ENCODE assay signal across 10 mouse cellular contexts in genomic region chr15:13181014-13181413, GRCm38 (mm10). TPM values are rescaled to one million over a fixed set of nuclear protein-coding genes. Genes with fewer than 3 reads are reported as not detected.
DNase-seq lines count a peak whose midpoint lies in the region; ATAC-seq and TF ChIP-seq lines count a peak whose summit lies in the region.
"Had no signal": no experiment of that assay in that cellular context is flagged by ENCODE, and none has a peak within 500 bp of the region (broad histone marks: within the 10 kb centered on the region; RNA-seq: fewer than 3 reads in every experiment).

No protein-coding gene starts in this region.

- 27% methylated on average over 4 of the region's 4 CpGs for WGBS in heart, adult 2 months
- 35% methylated on average over 4 of the region's 4 CpGs for WGBS in lung, embryonic 14.5 days

- no peaks in the 10 kb centered on the region for H3K9me3 ChIP-seq in lung, embryonic 14.5 days (ENCODE audit: low read depth, low read length)
- H3K9me3 ChIP-seq: embryonic facial prominence, embryonic 15.5 days; heart, embryonic 12.5 days had no signal

- no peak for TF ChIP-seq POLR2A in heart, adult 2 months (IDR thresholded peaks at IDR 0.05; ENCODE audit: insufficient read depth, low read depth, low read length)

- no peaks in the 10 kb centered on the region for H3K79me2 ChIP-seq in heart, adult 2 months (replicated peaks; ENCODE audit: control insufficient read depth, insufficient read depth, low read length)

- no peak overlapping the region for H3K27ac ChIP-seq in heart, adult 2 months
- H3K27ac ChIP-seq in lung, embryonic 14.5 days (ENCODE audit: low read depth), result no peak overlapping the region
- H3K27ac ChIP-seq: embryonic facial prominence, embryonic 15.5 days had no signal

- TF ChIP-seq EP300 in heart, adult 2 months (IDR thresholded peaks at IDR 0.05; ENCODE audit: insufficient read depth, low read depth, low read length), result no peak

- POLR2A ChIA-PET in Patski (lab: Charles Lee), result no interaction called here

- intact Hi-C loops in heart, adult 2 months (cut with DNase I), result loop anchor here (10.0 kb wide), 1 partner anchor 104 kb away; no protein-coding TSS in a partner anchor

- no peaks in the 10 kb centered on the region for H3K36me3 ChIP-seq in heart, adult 2 months (ENCODE audit: control insufficient read depth, insufficient read depth, low read length)
- H3K36me3 ChIP-seq in lung, embryonic 14.5 days (ENCODE audit: insufficient read depth), result no peaks in the 10 kb centered on the region
- H3K36me3 ChIP-seq: embryonic facial prominence, embryonic 15.5 days; heart, embryonic 12.5 days had no signal

- in situ Hi-C loops in Patski (cut with MboI; ENCODE audit: low pct_unique_long_range_greater_than_20kb), result loop anchor here (10.0 kb wide), 1 partner anchor 674 kb away; no protein-coding TSS in a partner anchor

- no peak for ATAC-seq in lung, embryonic 14.5 days (ENCODE audit: insufficient read depth)
- ATAC-seq in Patski, result no peak

- H3K4me3 ChIP-seq in heart, adult 2 months, result no peak overlapping the region
- no peak overlapping the region for H3K4me3 ChIP-seq in lung, embryonic 14.5 days (ENCODE audit: low read depth, low read length)
- H3K4me3 ChIP-seq: embryonic facial prominence, embryonic 15.5 days; heart, embryonic 12.5 days had no signal

- no peak overlapping the region for H3K9ac ChIP-seq in heart, adult 2 months (ENCODE audit: low read depth, low read length)
- H3K9ac ChIP-seq in lung, embryonic 14.5 days, result no peak overlapping the region
- H3K9ac ChIP-seq: embryonic facial prominence, embryonic 15.5 days; heart, embryonic 12.5 days had no signal

- DNase-seq in heart, adult 2 months, result no peak
- DNase-seq in heart, adult 11 months, result no peak
- DNase-seq in lung, embryonic 14.5 days, result peak; percentile 64
- DNase-seq in lung, postnatal 10 days, result no peak
- no peak for DNase-seq in Patski (ENCODE audit: low read depth, low spot score)
- DNase-seq in naive thymus-derived CD4-positive, alpha-beta T cell, adult 2 months (ENCODE audit: low read depth), result peak; percentile 5
- no peak for DNase-seq in right cerebral cortex, postnatal 25 days
- no peak for DNase-seq in urinary bladder, postnatal 4 days (ENCODE audit: low spot score in 2 of 2)

- peak; percentile 95 for TF ChIP-seq CTCF in heart, adult 2 months (IDR thresholded peaks at IDR 0.05)
- peak; percentile 86 for TF ChIP-seq CTCF in lung, embryonic 14.5 days (IDR thresholded peaks at IDR 0.05; ENCODE audit: low read depth)
- TF ChIP-seq CTCF in Patski (IDR thresholded peaks at IDR 0.05), result peak; percentile 72

- H3K4me1 ChIP-seq in heart, adult 2 months (ENCODE audit: control insufficient read depth, insufficient read depth, low read length), result no peaks in the 10 kb centered on the region
- no peaks in the 10 kb centered on the region for H3K4me1 ChIP-seq in lung, embryonic 14.5 days (ENCODE audit: insufficient read depth)
- H3K4me1 ChIP-seq: embryonic facial prominence, embryonic 15.5 days; heart, embryonic 12.5 days had no signal

- 0 out of 2 replicates have a peak, but pooled peaks cover under 1% of the 10 kb centered on the region for H3K27me3 ChIP-seq in heart, adult 2 months (ENCODE audit: control insufficient read depth, insufficient read depth, low read length)
- H3K27me3 ChIP-seq in lung, embryonic 14.5 days (ENCODE audit: insufficient read depth, low read length), result no peaks in the 10 kb centered on the region
- no peaks in the 10 kb centered on the region for H3K27me3 ChIP-seq in Patski

- no peak overlapping the region for H3K4me2 ChIP-seq in lung, embryonic 14.5 days
- H3K4me2 ChIP-seq: embryonic facial prominence, embryonic 15.5 days; heart, embryonic 12.5 days had no signal

- CTCF ChIA-PET in Patski (lab: Charles Lee), result interaction anchor here (0.9 kb wide), 1 partner anchor 177 kb away, joined by 3 read pairs; no protein-coding TSS in a partner anchor

RNA-seq across cellular contexts. Expression of gene Cdh6, which starts 7.5 kb away (rescaled TPM):
- under 1 TPM; 0.70 to 0.78 TPM for total RNA-seq in heart, adult 2 months (2021)
- polyA plus RNA-seq in heart, adult 2 months (2012; rRNA removed), result 0.16 and 0.18 TPM in 2 replicates
- polyA plus RNA-seq in lung, embryonic 14.5 days (2014; fragmentation: Nextera tagmentation; extraction: Ambion mirVana), result 2.4 and 2.6 TPM in 2 replicates
- polyA plus RNA-seq in Patski (2021), result 106 TPM

Comparison
In these comparisons a context has a peak if more than half of its experiments do, and no peak if none do; other contexts are left out.
1. DNase-seq: peak in lung, embryonic 14.5 days (single experiment) and naive thymus-derived CD4-positive, alpha-beta T cell, adult 2 months (single experiment); none in heart, adult 2 months (0 of 2), heart, adult 11 months (single experiment), lung, postnatal 10 days (single experiment), Patski (single experiment), right cerebral cortex, postnatal 25 days (single experiment) and urinary bladder, postnatal 4 days (0 of 2).
2. RNA of gene Cdh6, which starts 7.5 kb away (polyA plus RNA-seq): 106 TPM in Patski (single experiment); 2.4 to 2.6 TPM in lung, embryonic 14.5 days and 0.16 to 0.18 TPM in heart, adult 2 months; every median in the first group is over 10 times any median in the second.
3. Peak in every context shown above with its lines, with median percentiles within 50 percentile points of each other: CTCF ChIP-seq.